Mouse (Mus musculus) large intestine, adult 2 months (tissue): Measurements from ENCODE around the gene Cacnb3. TPM values are rescaled to one million over a fixed set of nuclear protein-coding genes. Genes with fewer than 3 reads are reported as not detected.

Experiments used
- polyA plus RNA-seq: library from polyadenylated mRNA; depleted of rRNA; stranded (reverse); fragments of >200 nt; gene quantifications from 2 replicates; pipeline ENCODE4 v1.2.3, GENCODE M21; 2012; rRNA removed

Gene Cacnb3
- polyA plus RNA-seq, 1 experiment = 44.5 TPM

Other genes with a start within 250 kb of the Cacnb3 start
- gene Olfr283, start 249.9 kb upstream of the Cacnb3 start, polyA plus RNA-seq = not detected in 2 replicates
- gene Olfr282, start 199.6 kb upstream of the Cacnb3 start, polyA plus RNA-seq = not detected in 2 replicates
- not detected in 2 replicates for gene Olfr281, start 178.3 kb upstream of the Cacnb3 start, polyA plus RNA-seq
- not detected in 2 replicates for gene OR5BS1P, start 160.9 kb upstream of the Cacnb3 start, polyA plus RNA-seq
- not detected in 2 replicates for gene Lalba, start 148.1 kb upstream of the Cacnb3 start, polyA plus RNA-seq
- gene Olfr279, start 138.4 kb upstream of the Cacnb3 start, polyA plus RNA-seq = not detected in 2 replicates
- gene Kansl2, start 96.6 kb upstream of the Cacnb3 start, polyA plus RNA-seq = 30.1 and 33.2 TPM in 2 replicates
- 6.7 and 11.6 TPM in 2 replicates for gene Ccnt1, start 59.9 kb upstream of the Cacnb3 start, polyA plus RNA-seq
- gene 4930415O20Rik, start 59.8 kb upstream of the Cacnb3 start, polyA plus RNA-seq = 3.6 and 4.5 TPM in 2 replicates
- gene Adcy6, start 20.8 kb upstream of the Cacnb3 start, polyA plus RNA-seq = 64.9 and 89.8 TPM in 2 replicates
- gene Ddx23, start 32.1 kb downstream of the Cacnb3 start, polyA plus RNA-seq = 25.0 and 30.3 TPM in 2 replicates
- 1.4 and 1.9 TPM in 2 replicates for gene Rnd1, start 46.6 kb downstream of the Cacnb3 start, polyA plus RNA-seq
- gene Ccdc65, start 77.4 kb downstream of the Cacnb3 start, polyA plus RNA-seq = 0.27 and 0.32 TPM in 2 replicates
- gene Fkbp11, start 97.4 kb downstream of the Cacnb3 start, polyA plus RNA-seq = 20.4 and 28.9 TPM in 2 replicates
- gene Arf3, start 132.4 kb downstream of the Cacnb3 start, polyA plus RNA-seq = 99.2 and 104 TPM in 2 replicates
- gene Wnt10b, start 147.3 kb downstream of the Cacnb3 start, polyA plus RNA-seq = 0.10 and 0.14 TPM in 2 replicates
- gene Wnt1, start 159.0 kb downstream of the Cacnb3 start, polyA plus RNA-seq = not detected in 2 replicates
- gene Ddn, start 178.7 kb downstream of the Cacnb3 start, polyA plus RNA-seq = 0.03 and 0.12 TPM in 2 replicates
- 84.9 and 87.2 TPM in 2 replicates for gene Prkag1, start 200.7 kb downstream of the Cacnb3 start, polyA plus RNA-seq
- gene Kmt2d, start 240.4 kb downstream of the Cacnb3 start, polyA plus RNA-seq = 21.6 and 25.9 TPM in 2 replicates